Mouse (Mus musculus) megakaryocyte, embryonic 14.5 days (primary cell): ENCODE results near the gene Ttll3.

Experiments used
- FLI1 ChIP-seq: IDR thresholded peaks from 2 replicates; pipeline ENCODE4 v1.6.1; 2012; ENCODE audit warnings: low read length, inconsistent platforms, mixed read lengths
- GATA1 ChIP-seq: IDR thresholded peaks from 3 replicates; pipeline ENCODE4 v1.6.1; 2012; ENCODE audit warnings: mixed read lengths, low read length, inconsistent platforms, borderline replicate concordance

DNA sequence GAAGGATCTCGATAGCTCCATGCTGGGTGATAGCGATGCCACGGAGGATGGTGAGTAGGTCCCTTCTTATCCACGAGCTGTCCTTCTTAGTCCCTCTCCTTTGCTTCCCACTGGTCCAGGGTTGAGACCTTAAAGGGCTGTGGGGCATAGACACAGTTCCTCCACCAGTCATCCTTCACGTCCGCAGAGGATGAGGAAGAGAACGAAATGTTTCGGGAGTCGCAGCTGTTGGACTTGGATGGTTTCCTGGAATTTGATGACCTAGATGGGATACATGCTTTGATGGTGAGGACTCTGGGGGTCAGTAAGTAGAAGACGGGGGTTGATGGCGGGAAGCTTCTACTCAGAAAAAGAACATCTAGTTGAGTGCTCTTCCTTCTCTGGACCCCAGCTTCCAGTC, 5.8 kb downstream of the Ttll3 start:
- no peak for TF ChIP-seq FLI1
- no peak for TF ChIP-seq GATA1
